Mouse (Mus musculus) thymus, postnatal 36 days (tissue): ENCODE data around the gene Siglec1.
"Not testable (repeated sequence)": the region's sequence is repeated elsewhere in the genome, so short reads cannot be mapped to it uniquely, and the experiment has no call there.

Source experiments
- DNase-seq, 2 experiments: peaks; one replicate each; pipeline ENCODE4 v3.0.0; 2022; ENCODE audit warnings: mixed read lengths in 2 of 2

Gene Siglec1

DNA sequence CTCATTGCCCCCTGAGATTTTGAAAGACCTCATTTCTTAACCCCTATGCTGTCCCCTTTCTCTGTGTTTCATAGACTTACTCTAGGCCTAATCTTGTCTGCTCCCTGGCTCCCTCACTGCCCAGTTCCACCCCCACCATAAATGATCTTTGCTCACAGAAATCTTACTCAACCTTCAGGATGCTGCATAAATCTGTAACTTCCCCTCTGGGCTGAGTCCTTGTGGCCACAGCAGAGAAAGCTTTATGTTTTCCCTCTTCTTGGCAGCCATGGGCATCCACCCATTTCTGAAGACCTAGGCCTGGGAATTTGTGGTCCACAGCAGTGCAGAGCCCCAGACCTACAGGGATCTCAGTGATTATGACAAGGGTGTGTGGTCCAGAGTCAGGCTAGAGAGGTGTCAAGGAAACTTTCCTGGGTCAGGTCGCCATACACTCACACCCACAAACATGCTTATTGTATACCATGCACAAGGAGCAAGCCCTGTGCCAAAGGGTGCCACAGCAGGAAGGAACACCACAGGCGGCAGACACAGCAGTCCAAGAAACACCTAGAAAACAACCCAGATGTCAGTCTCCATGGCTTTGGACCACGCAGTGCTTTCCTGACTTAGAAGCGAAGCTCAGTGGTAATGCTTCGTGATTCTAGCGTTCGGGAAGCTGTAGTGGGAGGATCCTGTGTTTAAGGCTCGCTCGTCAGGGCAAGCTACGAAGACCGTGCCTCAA is at the start of gene Siglec1:
TSS of gene Siglec1 (minus strand) at position 99 of the 724 bp plus-strand sequence.
- no peak for DNase-seq

DNA sequence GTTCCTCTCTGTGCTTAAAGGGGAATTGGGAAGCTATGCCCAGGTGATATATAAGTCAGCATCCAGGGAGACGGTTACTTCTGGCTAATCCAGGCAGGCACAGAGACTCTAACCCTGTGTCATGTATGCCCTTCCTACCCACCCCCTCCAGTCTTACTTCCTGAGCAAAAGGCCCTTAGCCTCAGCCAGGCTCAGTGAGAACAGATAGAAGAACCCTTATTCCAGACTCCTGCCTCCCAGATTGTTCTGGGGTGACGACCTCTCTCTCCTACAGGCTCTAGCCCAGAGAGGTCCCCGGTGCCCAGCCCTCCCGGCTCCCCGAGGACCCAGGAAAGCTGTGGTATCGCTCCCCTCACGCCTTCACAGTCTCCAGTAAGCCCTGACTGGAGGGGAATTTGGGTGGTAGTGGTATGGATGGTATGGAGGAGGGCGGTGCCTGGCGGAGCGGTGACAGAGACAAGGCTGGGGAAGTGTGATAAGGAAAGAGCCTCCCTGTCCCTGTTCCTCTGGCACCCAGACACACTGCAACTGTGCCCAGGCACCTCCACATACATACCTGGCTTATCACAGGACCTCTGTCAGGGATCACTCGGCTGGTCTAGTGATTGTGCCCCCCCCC is 49.1 kb upstream of the Siglec1 start:
- DNase-seq: no peak

DNA sequence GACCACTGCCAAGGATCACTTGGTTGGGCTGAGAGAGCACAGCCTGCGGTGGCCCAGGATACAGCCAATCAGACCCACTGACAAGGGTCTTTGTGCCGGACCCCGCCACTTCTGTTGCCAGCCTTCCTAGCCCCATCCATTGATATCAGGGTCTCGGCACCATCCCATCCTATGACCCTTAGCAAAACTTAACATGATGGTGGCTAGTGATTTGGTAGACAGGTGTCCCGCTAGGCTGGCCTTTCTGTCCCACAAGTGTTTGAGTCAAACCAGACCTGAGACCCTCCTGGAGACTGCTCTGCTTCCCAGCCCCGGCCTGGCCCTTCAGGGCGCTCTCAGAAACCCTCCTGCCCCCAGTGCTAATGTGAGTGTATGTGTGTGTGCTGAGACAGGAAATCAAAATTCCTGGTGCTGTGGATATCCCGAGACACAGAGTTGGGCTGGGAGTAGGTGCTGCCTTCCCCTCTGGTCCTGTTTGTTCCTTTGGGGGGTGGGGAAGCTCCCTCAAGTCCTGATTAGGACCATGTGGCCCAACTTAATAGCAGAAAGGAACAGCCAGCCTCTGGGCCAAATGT is 48.3 kb upstream of the Siglec1 start:
- no peak for DNase-seq

DNA sequence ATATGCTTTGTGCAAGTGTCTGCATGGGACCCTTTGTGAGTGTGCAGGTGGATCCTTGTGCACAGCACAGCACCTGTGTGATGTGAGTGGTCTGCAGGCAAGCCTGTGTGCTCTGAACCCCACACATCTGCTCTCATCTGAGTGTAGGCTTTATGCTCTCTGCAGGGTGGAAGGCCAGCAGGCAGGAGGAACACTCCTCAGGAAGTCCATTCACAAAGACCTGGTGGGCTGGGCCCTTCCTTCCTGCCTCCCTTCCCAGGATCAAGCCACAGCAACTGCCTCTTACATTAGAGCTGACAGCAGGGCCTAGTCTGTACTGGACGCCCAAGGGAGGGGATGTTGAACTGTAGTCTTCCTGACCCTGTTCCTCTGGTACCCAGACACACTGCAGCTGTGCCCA is 47.8 kb upstream of the Siglec1 start:
- no peak for DNase-seq

DNA sequence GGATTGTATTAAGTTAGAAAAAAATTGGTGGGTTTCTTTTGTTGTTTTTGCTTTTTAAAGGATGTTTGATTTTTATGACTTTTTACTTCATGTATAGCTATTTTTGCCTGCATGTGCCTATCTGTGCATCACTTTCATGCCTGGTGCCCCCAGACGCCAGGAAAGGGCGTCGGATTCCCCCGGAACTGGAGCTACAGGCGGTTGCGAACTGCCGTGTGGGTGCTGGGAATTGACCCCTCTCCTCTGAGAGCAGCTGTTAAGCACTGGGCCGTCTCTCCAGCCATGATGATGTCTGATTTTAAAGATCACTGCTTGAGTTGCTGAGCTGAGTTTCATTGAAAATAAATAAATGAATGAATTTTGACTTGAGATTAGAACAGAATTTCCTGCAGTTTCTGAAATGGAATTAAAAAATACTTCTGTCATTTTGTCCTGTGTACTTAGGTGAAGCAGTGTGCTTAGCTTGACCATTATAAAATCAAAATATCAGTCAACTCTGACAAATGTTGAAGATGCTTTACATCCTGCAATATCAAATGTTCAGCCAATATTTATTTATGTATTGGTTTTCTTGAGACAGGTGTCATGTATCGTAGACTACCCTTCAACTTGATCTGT is 46.5 kb upstream of the Siglec1 start, which contains the start of gene Gm11037:
TSS of gene Gm11037 (plus strand) at position 568 of the 618 bp plus-strand sequence.
- no peak for DNase-seq

DNA sequence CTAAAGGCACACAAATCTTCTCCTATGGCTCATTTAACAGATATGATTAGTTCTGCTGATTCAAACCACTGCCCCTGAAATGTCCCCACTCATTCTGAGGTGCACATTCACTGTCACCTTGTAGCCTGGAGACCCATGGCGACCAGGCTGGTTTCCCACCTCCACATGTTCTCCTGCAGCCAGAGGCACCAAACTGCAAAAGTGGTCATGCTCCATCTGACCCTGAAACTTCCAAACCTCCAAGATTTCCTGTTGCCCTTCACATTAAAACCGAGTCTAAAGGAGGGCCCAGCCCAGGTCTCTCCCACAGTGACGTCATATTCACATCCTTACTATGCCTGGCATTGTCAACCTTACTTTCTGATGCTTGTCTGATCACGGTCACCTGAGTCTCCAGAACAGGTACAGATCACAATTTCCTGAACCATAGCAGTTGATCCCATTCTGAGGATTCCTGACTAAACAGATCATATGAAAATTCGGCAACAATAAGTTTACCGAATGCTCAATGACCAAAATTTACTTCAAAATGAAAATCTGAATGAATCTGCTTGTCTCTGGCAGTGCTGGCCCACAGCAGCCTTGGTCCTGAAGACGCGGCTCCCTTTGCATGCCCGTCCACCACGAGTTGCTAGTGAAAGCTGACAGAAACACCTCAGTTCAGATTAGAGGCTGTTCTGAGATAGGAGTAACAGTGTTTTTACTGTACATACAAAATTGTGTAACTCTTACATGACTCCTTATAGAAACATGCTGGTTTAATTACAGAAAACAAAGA is 45.7 kb upstream of the Siglec1 start:
- no peak for DNase-seq

DNA sequence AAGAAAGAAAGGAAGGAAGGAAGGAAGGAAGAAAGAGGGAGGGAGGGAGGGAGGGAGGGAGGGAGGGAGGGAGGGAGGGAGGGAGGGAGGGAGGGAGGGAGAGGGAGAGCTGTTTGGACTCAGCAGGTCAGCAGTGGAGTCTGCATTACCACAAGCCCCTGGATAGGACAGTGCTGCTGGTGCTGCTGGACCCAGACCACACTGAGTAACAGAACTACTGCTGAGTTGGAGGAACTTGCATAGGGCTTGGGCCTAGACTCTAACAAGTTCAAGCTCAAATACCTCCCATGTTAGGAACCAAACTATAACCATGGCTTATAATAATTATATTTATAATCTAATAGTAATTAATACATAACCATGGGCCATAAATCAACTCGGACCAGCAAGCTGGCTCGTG is 44.3 kb upstream of the Siglec1 start:
- DNase-seq: no peak

DNA sequence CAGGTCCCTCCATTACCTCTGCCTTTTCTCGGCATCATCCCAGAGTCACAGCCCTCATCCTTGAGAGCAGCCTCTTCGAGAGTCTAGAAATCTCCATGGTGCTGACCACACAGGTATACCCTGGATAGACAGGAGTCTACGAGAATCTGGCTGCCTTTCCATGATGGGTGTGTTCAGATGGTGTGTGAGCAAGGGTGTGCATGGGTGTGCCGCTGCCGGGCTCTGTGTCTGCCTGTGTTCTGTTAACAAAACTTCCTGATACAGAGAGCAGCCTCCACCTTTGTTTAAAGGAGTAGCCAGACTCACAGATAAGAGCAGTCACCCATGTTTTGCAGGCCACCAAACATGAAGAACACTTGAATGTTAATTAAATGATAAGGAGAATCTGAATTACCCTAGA is 43.3 kb upstream of the Siglec1 start:
- DNase-seq: no peak

DNA sequence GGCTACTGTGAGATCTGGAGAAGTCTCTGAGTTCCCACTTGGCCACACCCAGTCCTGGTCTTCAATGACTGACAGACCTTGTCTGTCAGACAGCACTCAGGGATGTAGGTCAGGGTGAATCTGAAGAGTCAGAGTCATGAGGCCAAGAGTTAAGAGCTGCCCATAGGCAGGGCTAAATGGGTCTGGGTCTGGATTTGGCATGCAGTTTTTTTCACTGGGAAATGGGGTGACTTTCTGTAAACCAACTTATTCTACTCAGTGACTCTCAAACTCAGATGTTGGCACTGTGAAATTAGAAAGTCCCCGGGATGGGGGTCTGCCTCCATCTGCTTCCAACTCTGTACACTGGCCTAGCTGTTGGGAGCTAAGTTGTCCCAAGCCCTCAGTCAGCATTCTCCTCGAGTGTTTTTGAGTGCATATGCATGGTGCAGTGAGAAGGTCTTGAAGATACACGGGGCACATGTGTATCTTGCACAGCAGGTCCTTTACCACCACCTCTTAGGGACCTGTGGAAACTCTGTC is 42.1 kb upstream of the Siglec1 start:
- DNase-seq: no peak

DNA sequence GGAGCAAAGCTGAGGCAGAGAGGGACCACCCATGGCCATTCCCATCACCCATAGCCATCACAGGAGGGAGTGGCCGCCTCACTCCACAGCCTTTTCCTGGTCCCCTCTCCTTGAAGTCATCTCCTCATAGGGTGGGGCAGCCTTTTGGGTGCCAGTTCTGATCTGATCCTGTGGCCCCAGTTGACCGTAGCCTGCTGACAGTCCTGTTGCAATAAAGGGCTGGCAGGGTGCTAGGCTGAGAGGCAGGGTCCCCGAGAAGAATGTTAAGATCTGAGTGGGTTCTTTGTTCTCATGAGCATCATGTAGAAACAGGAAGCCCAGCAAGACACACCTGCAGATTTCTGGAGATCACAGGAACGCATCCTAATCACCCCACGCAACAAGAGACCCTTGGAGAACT is 41.6 kb upstream of the Siglec1 start:
- DNase-seq: no peak

DNA sequence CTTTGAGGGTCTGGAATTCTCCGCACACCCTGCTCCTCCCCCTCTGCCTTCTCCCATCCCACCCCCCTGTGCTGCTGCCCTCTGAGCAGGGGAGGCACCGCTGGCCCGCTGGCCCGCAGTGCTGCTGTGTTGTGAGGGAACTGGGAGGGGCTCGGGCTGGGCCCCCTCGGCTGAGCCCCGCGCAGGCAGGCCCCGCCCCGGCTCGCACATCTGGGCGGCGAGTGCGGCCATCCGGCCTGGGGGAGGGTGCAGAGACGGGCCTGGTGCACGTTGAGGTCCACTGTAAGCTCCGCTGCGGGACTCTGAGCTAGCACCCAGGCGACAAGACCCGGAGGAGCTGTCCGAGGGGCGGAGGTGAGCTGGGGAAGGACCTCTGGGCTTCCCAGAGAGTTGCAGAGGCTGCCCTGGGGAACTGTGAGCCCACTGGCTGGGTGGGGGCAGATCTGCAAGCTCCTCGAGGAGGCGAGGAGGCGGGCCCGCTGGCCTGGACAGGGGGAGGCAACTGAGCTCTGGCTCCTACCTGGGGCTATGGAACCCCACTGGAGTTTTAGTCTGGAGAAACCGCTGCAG is 40.7 kb upstream of the Siglec1 start, which contains the start of gene Hspa12b:
TSS of gene Hspa12b (plus strand) at position 120 of the 570 bp plus-strand sequence.
- DNase-seq: peak; percentile 29 to 57

DNA sequence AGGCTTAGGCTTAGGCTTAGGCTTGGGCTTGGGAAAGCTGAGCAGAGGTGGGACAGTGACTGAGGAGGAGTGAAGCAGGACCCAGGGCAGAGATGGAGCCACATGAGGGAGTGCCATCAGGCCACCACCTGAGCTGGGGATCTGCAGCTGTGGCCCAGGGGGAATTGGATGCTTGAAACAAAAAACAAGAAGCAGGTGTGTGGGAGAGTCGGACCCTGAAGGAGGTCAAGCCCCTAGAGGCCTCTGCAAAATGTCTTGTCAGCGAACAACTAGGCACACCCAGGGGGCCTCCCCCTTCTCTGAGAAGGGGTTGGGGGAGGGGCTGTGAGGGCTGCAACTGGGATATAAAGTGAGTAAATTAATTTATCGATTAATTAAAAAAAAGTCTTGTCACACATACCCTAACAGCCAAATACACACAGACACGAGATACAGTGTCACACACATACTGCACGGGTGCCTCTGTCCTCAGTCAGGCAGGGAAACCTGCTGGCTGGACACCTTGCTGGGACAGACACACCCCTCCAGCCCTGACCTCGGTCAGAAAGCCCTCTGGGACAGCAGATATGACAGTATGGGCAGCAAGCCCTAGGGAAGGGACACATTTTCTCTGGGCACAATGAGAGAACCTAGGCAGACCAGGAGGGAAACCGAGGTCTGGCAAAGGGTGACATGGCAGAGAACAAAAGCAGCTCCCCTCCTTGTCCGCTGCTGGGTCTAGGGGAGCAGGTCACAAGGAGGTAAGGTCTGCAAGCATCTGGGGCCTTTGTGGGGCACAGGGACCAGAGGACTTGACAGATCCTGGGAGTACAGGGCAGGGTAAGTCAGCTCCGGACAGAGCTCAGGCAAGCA is 39.6 kb upstream of the Siglec1 start:
- no peak for DNase-seq

DNA sequence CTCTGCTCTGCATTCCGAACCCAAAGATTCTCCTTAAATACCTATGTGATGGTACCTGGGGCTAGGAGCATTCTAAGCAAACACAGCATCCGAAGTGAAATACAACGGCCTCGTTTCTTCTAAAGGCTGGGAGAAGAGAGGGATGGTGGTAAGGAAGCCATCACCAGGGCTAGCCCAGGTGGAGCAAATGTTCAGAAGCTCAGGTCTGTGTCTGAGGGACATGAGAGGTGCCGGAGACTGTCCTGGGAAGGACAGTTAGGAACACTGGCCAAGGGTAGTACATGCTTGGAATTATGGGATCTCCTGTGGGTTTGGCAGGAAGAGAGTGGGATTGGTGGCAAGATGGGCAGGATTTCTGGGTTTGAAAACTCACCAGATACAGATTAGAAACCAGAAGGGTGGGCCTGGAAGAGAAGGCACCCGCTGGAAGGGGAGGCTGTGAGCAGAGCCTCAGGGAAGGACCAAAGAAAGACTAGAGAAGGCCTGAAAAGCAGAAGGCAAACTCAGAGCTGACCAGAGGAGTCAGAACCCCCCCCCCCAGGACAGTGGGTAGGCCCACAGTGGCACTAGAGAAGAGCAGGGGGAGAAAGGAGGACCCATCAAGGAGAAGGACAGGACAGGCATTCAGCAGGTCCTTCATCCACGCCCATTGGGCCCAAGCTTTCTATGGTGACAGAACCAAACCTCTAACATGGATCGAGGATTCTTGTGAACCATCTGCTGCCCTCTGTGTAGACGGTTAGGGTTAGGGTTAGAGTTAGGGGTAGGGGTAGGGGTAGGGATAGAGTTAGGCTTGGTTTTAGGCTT is 38.8 kb upstream of the Siglec1 start:
- no peak for DNase-seq

DNA sequence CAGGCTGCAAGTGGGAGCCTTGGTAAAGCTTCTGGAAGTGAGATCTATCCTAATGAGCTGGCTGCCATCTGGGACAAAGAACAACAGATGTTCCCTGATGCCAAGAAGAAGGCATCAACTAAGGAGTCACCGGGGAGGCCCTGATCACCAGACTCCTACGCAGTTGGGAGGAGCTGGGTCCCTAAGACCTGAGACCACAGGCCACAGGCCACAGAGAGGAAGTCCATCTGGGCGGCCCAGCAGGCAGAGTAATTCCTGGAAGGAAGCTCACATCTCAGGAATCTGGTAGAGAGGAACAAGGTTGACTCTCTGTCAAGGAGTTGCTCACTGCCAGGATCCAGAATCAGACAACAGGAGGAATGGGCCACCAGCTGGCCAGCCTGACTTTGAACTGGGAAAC is 37.6 kb upstream of the Siglec1 start:
- DNase-seq: no peak

DNA sequence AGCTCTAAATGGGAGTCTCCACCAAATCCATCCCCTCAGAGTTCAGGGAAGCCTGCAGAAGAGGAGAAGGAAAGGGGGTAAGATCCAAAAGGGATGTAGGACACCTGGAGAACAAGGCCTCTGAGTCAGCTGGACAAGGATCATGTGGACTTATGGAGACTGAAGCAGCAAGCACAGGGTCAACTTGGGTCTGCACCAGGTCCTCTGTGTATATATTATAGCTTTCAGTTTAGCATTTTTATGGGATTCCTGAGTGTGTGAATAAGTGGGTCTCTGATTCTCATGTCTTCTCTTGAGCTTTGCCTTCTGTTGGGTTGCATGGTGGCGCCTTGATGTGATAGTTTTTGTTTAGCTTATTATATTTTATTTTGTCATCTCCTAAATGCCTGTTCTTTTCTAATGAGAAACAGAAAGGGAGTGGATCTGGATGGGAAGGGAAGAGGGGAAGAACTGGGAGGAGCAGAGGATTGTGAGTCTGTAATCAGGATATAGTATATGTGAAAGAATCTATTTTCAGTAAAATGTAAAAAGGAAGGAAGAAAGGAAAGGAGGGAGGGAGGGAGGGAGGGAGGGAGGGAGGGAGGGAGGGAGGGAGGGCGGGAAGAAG is 32.5 kb upstream of the Siglec1 start:
- no peak for DNase-seq

DNA sequence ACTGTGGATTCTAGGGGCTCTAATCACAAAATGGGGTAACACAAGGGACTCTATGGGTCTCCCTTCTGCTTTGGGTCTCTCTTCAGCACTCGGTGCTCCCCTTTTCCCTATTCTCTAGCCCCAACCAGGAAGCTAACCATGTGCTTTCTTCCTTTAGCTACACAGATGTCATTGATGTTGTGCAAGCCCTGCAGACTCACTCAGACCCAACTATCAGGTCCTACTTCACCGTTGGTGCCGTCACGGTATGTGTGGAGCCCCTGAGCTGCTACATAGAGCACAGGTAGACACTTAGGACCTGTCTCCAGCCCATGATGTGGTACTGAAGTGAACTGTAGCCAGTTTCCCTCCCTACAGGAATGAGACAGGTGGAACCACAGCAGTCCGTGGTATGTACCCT is 19.4 kb upstream of the Siglec1 start:
- no peak for DNase-seq

DNA sequence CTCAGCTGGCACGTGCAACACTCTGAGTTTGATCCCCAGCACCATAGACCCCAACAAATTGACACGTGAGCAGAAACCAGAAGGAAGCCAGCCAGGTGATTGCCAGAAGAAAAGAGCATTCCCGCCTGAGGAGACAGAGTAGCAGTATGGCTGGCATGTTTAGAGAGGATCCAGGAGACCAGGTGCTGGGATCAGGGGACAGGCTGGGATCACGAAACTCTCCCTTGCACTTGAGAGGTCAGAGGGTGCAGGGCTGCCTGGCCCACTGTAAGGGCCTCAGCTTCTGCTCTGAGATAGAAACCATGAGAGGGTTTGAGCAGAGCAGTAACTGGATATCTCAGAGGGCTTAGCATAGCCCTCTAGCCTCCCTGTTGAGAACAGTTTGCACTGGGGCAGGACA is 18.5 kb upstream of the Siglec1 start:
- not testable (repeated sequence) for DNase-seq

DNA sequence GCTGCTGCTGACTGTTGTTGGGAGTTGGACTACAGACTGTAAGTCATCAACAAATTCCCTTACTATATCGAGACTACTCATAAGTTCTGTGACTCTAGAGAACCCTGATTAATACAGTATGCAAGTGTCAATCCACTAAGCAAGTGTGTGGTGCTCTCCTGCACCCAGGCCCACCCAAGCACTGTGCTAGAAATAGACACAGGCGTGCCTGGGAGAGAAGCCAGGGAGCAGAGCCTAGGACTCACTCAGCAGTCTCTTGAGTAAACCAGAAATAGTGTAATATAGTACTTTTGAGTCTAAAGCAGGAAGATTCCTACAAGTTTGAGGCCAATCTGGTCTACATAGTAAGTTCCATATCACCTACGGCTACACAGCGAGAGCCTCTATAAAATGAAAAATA is 17.5 kb upstream of the Siglec1 start:
- DNase-seq: no peak

DNA sequence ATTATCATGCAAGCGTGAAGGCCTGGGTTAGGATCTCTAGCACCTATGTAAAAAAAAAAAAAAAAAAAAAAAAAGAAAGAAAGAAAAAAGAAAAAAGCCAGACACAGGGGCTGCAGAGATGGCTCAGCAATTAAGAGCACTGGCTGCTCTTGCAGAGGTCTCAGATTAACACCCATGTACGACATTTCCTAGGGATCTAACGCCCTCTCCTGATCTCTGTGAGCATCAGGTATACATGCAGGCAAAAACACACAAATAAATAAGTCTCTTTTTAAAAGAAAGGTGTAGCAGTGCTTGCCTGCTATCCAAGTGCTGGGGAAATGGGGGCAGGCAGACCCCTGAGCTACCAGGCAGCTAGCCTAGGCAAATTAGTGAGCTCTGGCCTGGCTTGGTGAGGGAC is 15.0 kb upstream of the Siglec1 start:
- no peak for DNase-seq

DNA sequence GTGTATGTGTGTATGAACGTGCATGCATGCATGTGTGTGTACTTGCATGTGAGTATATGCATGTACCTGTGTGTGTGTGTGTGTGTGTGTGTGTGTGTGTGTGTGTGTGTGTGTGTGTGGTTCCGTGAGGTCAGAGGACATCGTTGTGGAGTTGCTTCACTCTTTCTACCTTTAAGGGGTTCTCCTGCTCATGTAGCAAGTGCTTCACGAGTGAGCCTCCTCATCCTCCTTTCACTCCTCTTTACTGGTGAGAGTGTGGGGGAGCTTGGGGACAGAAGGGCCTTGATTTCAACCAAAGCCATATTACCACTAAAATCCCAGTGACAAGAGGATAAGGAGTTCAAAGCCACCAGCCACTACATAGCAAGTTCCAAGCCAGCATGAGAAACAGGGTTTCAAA is 10.5 kb upstream of the Siglec1 start:
- DNase-seq: no peak
